Mouse (Mus musculus) heart, adult 2 months (tissue): ENCODE data around the gene Olfr212. TPM values are rescaled to one million over a fixed set of nuclear protein-coding genes. Genes with fewer than 3 reads are reported as not detected.

Experiments
- DNase-seq, 2 experiments: peaks; one replicate each; pipeline ENCODE4 v3.0.0; 2021
- H3K27ac ChIP-seq: fragments of 200-600 bp; 2 replicates; pipeline ENCODE4 v1.8.1; 2022
- H3K27me3 ChIP-seq: fragments of 200-500 bp; 2 replicates; pipeline ENCODE4 v1.6.1; 2012; ENCODE audit warnings: mild to moderate bottlenecking, low read length, inconsistent platforms, mixed read lengths; ENCODE audit not compliant: control insufficient read depth, insufficient read depth
- H3K36me3 ChIP-seq: fragments of 200-500 bp; 2 replicates; pipeline ENCODE4 v1.6.1; 2012; ENCODE audit warnings: low read length, inconsistent platforms; ENCODE audit not compliant: control insufficient read depth, insufficient read depth
- H3K4me1 ChIP-seq: fragments of 200-500 bp; 2 replicates; pipeline ENCODE4 v1.6.1; 2011; ENCODE audit warnings: low read length; ENCODE audit not compliant: control insufficient read depth, insufficient read depth
- H3K4me3 ChIP-seq: fragments of 200-600 bp; 2 replicates; pipeline ENCODE4 v1.8.1; 2022
- H3K79me2 ChIP-seq: fragments of 200-500 bp; replicated peaks from 2 replicates; pipeline ENCODE4 v1.6.1; 2012; ENCODE audit warnings: mild to moderate bottlenecking, inconsistent platforms, low read length, moderate library complexity, mixed read lengths; ENCODE audit not compliant: control insufficient read depth, insufficient read depth
- H3K9ac ChIP-seq: fragments of 200-500 bp; 2 replicates; pipeline ENCODE4 v1.6.1; 2012; ENCODE audit warnings: low read depth, mild to moderate bottlenecking, control low read depth, inconsistent platforms, low read length, mixed read lengths
- CTCF ChIP-seq: fragments of 200-600 bp; IDR thresholded peaks from 2 replicates; pipeline ENCODE4 v1.8.1; 2022; ENCODE audit warnings: antibody characterized with exemption, mild to moderate bottlenecking, moderate library complexity
- EP300 ChIP-seq: fragments of 200-500 bp; IDR thresholded peaks from 2 replicates; pipeline ENCODE4 v1.6.1; 2011; ENCODE audit warnings: low read depth, low read length, control low read depth; ENCODE audit not compliant: insufficient read depth
- POLR2A ChIP-seq: fragments of 200-500 bp; IDR thresholded peaks from 2 replicates; pipeline ENCODE4 v1.6.1; 2011; ENCODE audit warnings: mild to moderate bottlenecking, low read depth, low read length, control low read depth; ENCODE audit not compliant: insufficient read depth
- WGBS: fragments of 180-500 bp; shearing (Covaris S2); methylation state at CpG from one replicate; pipeline ENCODE4 v1.1.7; 2018; 5-methylcytosine and 5-hydroxymethylcytosine counted together
- intact Hi-C: fragments of 180-260 bp; cut with DNase I; formaldehyde crosslinking; loops from one replicate; pipeline ENCODE4 v1.15.1; 2025
- polyA plus RNA-seq: library from polyadenylated mRNA; depleted of rRNA; stranded (reverse); fragments of >200 nt; gene quantifications from 2 replicates; pipeline ENCODE4 v1.2.3, GENCODE M21; 2012; rRNA removed
- total RNA-seq, 2 experiments: library from RNA; stranded (reverse); gene quantifications; 2 replicates each; pipeline ENCODE4 v1.2.3; 2021

Gene Olfr212
- total and polyA plus RNA-seq, 3 experiments: not detected

- H3K27me3 ChIP-seq: no peaks in the 10 kb centered on the region
- WGBS: 56% methylated on average over 1 of the region's 1 CpGs
These were observed 47.6 kb downstream of the Olfr212 start, which contains the start of gene Olfr214 for GRCm38 (mm10) chr6:116553935-116554334. Olfr214 (plus strand) TSS chr6:116554235.

DNA sequence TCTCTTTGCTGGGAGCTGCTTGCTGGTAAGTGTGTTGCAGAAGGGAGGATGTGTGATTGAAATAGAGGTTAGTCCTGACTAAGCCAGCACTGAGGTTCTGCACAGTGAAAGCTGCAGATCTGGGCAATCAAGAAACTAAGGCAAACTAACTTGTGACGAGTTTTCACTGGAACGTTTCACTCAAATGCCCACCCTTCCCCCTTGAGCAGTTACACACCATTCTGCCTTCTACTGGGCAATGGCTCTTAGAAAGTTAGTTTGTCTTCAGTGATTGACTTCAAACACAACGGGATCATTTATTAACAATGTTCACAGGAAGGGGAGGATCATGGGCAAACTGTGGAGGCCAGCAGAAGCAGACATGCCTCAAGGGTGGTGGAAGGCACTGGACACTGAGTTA, 48.6 kb downstream of the Olfr212 start:
- H3K79me2 ChIP-seq: no peaks in the 10 kb centered on the region
- H3K4me1 ChIP-seq: no peaks in the 10 kb centered on the region
- no peak for TF ChIP-seq CTCF
- no peak for TF ChIP-seq EP300
- H3K4me3 ChIP-seq: no peak overlapping the region
- intact Hi-C loops: no loop called here
- no peaks in the 10 kb centered on the region for H3K27me3 ChIP-seq
- 59% methylated on average over 3 of the region's 3 CpGs for WGBS
- no peak overlapping the region for H3K27ac ChIP-seq
- H3K36me3 ChIP-seq: no peaks in the 10 kb centered on the region
- no peak for DNase-seq
- H3K9ac ChIP-seq: no peak overlapping the region

More at GRCm38 (mm10) chr6:116553935-116554334, 47.6 kb downstream of the Olfr212 start, which contains the start of gene Olfr214:
- H3K27ac ChIP-seq: no peak within 1 kb of the TSS
- intact Hi-C loops: no loop called here
- no peaks in the 10 kb centered on the region for H3K4me1 ChIP-seq
- DNase-seq: no peak
- H3K4me3 ChIP-seq: no peak within 1 kb of the TSS
- H3K79me2 ChIP-seq: no peaks in the 10 kb centered on the region
- H3K36me3 ChIP-seq: no peaks in the 10 kb centered on the region
- no peak within 1 kb of the TSS for H3K9ac ChIP-seq
- TF ChIP-seq POLR2A (no peak), CTCF (no peak), EP300 (no peak)

Other genes starting within 250 kb of the Olfr212 start
- 1 to 10 TPM; 3.2 to 4.0 TPM for gene Zfand4, start 242.3 kb upstream of the Olfr212 start, total RNA-seq
- 1.8 and 2.9 TPM in 2 replicates for gene Zfand4, start 242.3 kb upstream of the Olfr212 start, polyA plus RNA-seq
- gene March8, start 168.5 kb upstream of the Olfr212 start, total RNA-seq: 10 to 100 TPM; 38.4 to 43.9 TPM
- 27.8 and 46.2 TPM in 2 replicates for gene March8, start 168.5 kb upstream of the Olfr212 start, polyA plus RNA-seq
- gene Alox5, start 45.3 kb upstream of the Olfr212 start, total RNA-seq: 10 to 100 TPM; 14.3 to 16.4 TPM
- 6.6 and 12.2 TPM in 2 replicates for gene Alox5, start 45.3 kb upstream of the Olfr212 start, polyA plus RNA-seq
- gene Olfr211, start 17.4 kb upstream of the Olfr212 start, total RNA-seq: not detected
- not detected in 2 replicates for gene Olfr211, start 17.4 kb upstream of the Olfr212 start, polyA plus RNA-seq
- not detected for gene Olfr213, start 31.9 kb downstream of the Olfr212 start, total RNA-seq
- gene Olfr213, start 31.9 kb downstream of the Olfr212 start, polyA plus RNA-seq: not detected in 2 replicates
- gene Gm5580, start 44.6 kb downstream of the Olfr212 start, total RNA-seq: 1 to 10 TPM; 1.3 to 2.3 TPM
- 0.12 TPM in 1 of 2 replicates, not detected in the other for gene Gm5580, start 44.6 kb downstream of the Olfr212 start, polyA plus RNA-seq
- gene Olfr214, start 47.7 kb downstream of the Olfr212 start, total RNA-seq: not detected
- gene Olfr214, start 47.7 kb downstream of the Olfr212 start, polyA plus RNA-seq: not detected in 2 replicates
- not detected for gene Olfr215, start 77.7 kb downstream of the Olfr212 start, total RNA-seq
- not detected in 2 replicates for gene Olfr215, start 77.7 kb downstream of the Olfr212 start, polyA plus RNA-seq
- gene Zfp422, start 122.5 kb downstream of the Olfr212 start, total RNA-seq: 10 to 100 TPM; 14.8 to 19.2 TPM
- gene Zfp422, start 122.5 kb downstream of the Olfr212 start, polyA plus RNA-seq: 13.1 and 27.8 TPM in 2 replicates
- gene Depp1, start 144.1 kb downstream of the Olfr212 start, total RNA-seq: 10 to 100 TPM; 53.5 to 86.1 TPM
- 32.7 and 53.0 TPM in 2 replicates for gene Depp1, start 144.1 kb downstream of the Olfr212 start, polyA plus RNA-seq
- 1 to 10 TPM; 5.8 TPM for gene Rassf4, start 167.4 kb downstream of the Olfr212 start, total RNA-seq
- 6.4 and 8.9 TPM in 2 replicates for gene Rassf4, start 167.4 kb downstream of the Olfr212 start, polyA plus RNA-seq
- gene Tmem72, start 210.4 kb downstream of the Olfr212 start, total RNA-seq: under 1 TPM; 0.03 to 0.05 TPM
- under 0.01 TPM in 2 replicates for gene Tmem72, start 210.4 kb downstream of the Olfr212 start, polyA plus RNA-seq